Mouse (Mus musculus) gastrocnemius, postnatal 25 days (tissue): ENCODE data around the gene Scel. TPM values are rescaled to one million over a fixed set of nuclear protein-coding genes. Genes with fewer than 3 reads are reported as not detected.

Source experiments
- DNase-seq: peaks from one replicate; pipeline ENCODE4 v3.0.0; 2022
- microRNA-seq, 2 experiments: library from miRNA; unstranded; fragments of <30 nt; microRNA quantifications; one replicate each; pipeline ENCODE4 v1.2.0; 2021; ENCODE audit warnings: borderline replicate concordance in 2 of 2
- total RNA-seq, 2 experiments: library from RNA; stranded (reverse); gene quantifications; 1 replicate in 1 of 2; 2 replicates in 1 of 2; pipeline ENCODE4 v1.2.3; 2021

Gene Scel
- total RNA-seq, 2 experiments from 2014 or later = 0.33 TPM; not detected in 1

DNA sequence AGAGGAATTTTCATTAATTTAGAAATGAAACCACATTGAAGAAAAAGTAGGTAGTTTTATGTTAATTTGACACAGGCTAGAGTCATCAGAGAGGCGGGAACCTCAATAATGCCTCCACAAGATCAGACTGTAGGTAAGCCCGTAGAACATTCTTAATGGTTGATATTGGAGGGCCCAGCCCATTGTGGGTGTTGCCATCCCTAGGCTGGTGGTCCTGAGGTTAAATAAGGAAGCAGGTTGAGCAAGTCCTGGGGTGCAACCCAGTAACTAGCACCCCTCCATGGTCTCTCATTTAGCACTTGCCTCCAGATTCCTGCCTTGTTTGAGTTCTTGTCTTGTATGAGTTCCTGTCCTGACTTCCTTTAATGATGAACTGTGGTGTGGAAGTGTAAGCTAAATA is 138.4 kb downstream of the Scel start:
- no peak for DNase-seq

DNA sequence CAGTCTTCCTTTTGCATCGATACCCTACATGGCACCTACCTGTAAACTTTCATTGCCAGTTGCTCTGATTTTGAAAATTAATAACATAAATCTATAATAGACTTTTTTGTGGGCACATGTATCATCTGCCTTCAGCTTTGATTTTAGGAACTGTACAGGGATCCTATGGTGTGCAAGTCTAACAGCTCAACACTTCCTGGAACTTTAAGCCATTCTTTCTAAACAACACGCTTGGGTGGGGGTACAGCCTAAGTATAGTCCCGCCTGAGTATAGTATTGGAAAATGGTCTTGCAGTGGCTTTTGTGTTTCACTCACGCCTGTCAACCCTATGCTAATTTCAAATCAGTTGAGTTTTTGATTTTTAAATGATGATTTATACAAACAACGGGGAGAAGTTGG is 139.4 kb downstream of the Scel start:
- DNase-seq = no peak

DNA sequence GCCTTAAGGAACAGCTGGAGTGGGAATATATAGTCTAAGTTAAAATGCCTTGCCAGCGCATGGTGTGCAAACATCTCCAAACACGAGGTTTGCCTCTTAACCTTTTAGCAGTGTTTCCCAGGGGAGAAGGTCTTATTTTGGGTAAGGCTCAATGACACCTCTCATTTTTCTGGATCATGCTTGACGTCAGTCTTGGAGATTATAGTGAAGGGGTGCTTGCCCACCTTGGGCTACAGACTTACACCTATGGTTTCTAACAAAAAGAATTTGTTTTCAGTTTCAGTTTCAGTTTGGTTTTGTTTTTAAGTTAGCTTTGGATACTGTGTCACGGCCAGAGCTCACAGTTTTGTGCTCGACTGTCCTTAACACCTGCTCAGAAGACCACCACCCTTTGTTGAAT is 140.7 kb downstream of the Scel start:
- no peak for DNase-seq

DNA sequence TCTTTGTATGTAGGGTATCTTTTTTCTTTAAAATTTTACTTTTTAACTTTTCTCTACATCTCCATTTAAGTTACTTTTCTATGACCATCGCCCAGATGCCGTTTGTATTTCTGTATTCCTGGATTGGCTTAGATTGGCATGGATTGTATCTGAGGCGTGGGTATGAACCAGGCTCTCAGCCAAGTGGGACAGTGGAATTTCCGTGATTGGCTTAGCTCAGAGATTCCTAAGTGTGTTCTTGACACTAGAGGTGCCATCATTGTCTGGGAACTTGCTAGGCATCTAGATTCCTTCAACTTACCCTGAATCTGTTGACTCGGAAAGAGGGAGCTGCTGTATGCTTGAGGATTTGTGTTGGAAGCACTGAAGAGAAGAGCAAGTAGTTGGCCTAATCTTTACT is 142.3 kb downstream of the Scel start:
- DNase-seq = no peak

DNA sequence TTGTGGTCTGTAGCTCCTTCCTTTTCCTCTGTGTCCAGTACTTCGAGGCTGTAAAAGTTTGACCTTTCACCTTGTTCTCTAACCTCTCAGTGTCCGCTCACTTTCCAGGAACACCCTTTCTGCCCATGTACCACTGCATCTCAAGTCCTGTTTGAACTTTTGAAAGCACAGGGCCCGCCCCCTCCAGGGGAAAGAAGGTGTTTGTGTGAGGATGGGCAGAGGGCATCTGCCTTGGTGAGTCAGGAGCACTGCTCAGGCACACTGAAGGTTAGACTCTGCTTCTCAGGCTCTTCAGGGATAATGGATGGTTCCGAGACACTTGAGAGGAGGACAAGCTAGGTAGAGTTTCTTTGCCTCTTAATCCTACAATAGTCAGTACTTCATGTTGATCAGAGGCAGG is 144.7 kb downstream of the Scel start:
- DNase-seq = no peak

Small RNA genes lying within 50 kb of the gene (microRNA-seq; reads per million reads assigned to microRNA genes)
- gene Gm22877 = 0 reads per million in 2 experiments

Other genes starting within 250 kb of the Scel start
- gene Mycbp2, start 166.5 kb upstream of the Scel start, total RNA-seq = 10 to 100 TPM; 22.7 to 24.6 TPM
- not detected for gene Slain1, start 136.9 kb downstream of the Scel start, total RNA-seq